Mouse (Mus musculus) lung, postnatal 0 days (tissue): ENCODE measurements around the gene Fam19a2. TPM values are rescaled to one million over a fixed set of nuclear protein-coding genes. Genes with fewer than 3 reads are reported as not detected.
A peak's percentile ranks its signal among the peaks of the same experiment; 100 is the strongest.

Experiments used
- ATAC-seq: fragments of 200-750 bp; cut with Nextera tagmentation; 2 replicates; pipeline ENCODE4 v1.8.0; 2017; ENCODE audit warnings: moderate library complexity
- DNase-seq: peaks from one replicate; pipeline ENCODE4 v3.0.0-alpha.2; 2016; ENCODE audit warnings: low spot score
- H3K27ac ChIP-seq: fragments of 300-500 bp; sonication (generic); 2 replicates; pipeline ENCODE4 v1.5.1; 2014; ENCODE audit warnings: antibody characterized with exemption, mild to moderate bottlenecking, low read length, mixed read lengths
- H3K27me3 ChIP-seq: fragments of 300-500 bp; sonication (generic); replicated peaks from 2 replicates; pipeline ENCODE4 v1.6.1; 2014; ENCODE audit warnings: low read length, mixed read lengths; ENCODE audit not compliant: insufficient read depth
- H3K36me3 ChIP-seq: fragments of 300-500 bp; sonication (generic); 2 replicates; pipeline ENCODE4 v1.6.1; 2014; ENCODE audit warnings: low read length, mixed read lengths; ENCODE audit not compliant: insufficient read depth
- H3K4me1 ChIP-seq: fragments of 300-500 bp; sonication (generic); 2 replicates; pipeline ENCODE4 v1.6.1; 2014; ENCODE audit warnings: antibody characterized with exemption, low read depth, low read length, mixed read lengths; ENCODE audit not compliant: insufficient read depth
- H3K4me2 ChIP-seq: fragments of 300-500 bp; sonication (generic); replicated peaks from 2 replicates; pipeline ENCODE4 v1.6.1; 2014; ENCODE audit warnings: low read depth, mild to moderate bottlenecking, low read length, moderate library complexity, mixed read lengths
- H3K4me3 ChIP-seq: fragments of 300-500 bp; sonication (generic); 2 replicates; pipeline ENCODE4 v1.5.1; 2014; ENCODE audit warnings: low read depth, low read length
- H3K9ac ChIP-seq: fragments of 300-500 bp; sonication (generic); replicated peaks from 2 replicates; pipeline ENCODE4 v1.6.1; 2014; ENCODE audit warnings: low read depth, mild to moderate bottlenecking
- H3K9me3 ChIP-seq: fragments of 300-500 bp; sonication (generic); 2 replicates; pipeline ENCODE4 v1.6.1; 2016; ENCODE audit warnings: low read length, mixed read lengths
- CTCF ChIP-seq: IDR thresholded peaks from 2 replicates; pipeline ENCODE4 v1.5.1; 2016; ENCODE audit warnings: antibody characterized with exemption, mild to moderate bottlenecking
- EP300 ChIP-seq: IDR thresholded peaks from 2 replicates; pipeline ENCODE4 v1.6.1; 2016; ENCODE audit warnings: antibody characterized with exemption, mild to moderate bottlenecking, control low read depth
- WGBS: fragments of 180-500 bp; shearing (Covaris S2); extraction: QIAGEN DNeasy Blood & Tissue Kit; methylation state at CpG from one replicate; pipeline ENCODE4 v1.1.7; 2014; 5-methylcytosine and 5-hydroxymethylcytosine counted together
- polyA plus RNA-seq: library from polyadenylated mRNA; unstranded; fragments of >200 nt; fragmentation: Nextera tagmentation; extraction: Ambion mirVana; gene quantifications from 2 replicates; pipeline ENCODE4 v1.2.1, GENCODE M21; 2015

Fam19a2 gene
- 0.12 and 0.24 TPM in 2 replicates for polyA plus RNA-seq

GRCm38 (mm10) chr10:123263876-123264309 is at the start of gene Fam19a2:
Gene Fam19a2 (plus strand): TSS chr10:123263996.
- H3K4me2 ChIP-seq, result peak within 1 kb of the TSS; percentile 77
- H3K4me3 ChIP-seq, result peak within 1 kb of the TSS; percentile 43
- no peak within 1 kb of the TSS for H3K9ac ChIP-seq
- peaks cover 7% of the 10 kb centered on the region for H3K4me1 ChIP-seq
- TF ChIP-seq EP300, result no peak
- peak; percentile 80 for TF ChIP-seq CTCF
- no peaks in the 10 kb centered on the region for H3K36me3 ChIP-seq
- H3K27me3 ChIP-seq, result peaks cover 15% of the 10 kb centered on the region
- no peak within 1 kb of the TSS for H3K27ac ChIP-seq
- peak; percentile 85 for DNase-seq
- 1% methylated on average over 12 of the region's 12 CpGs for WGBS
- ATAC-seq, result peak; percentile 17; the same call in 1 of the 2 replicates
- no peaks in the 10 kb centered on the region for H3K9me3 ChIP-seq

- no peaks in the 10 kb centered on the region for H3K4me1 ChIP-seq
- no peak overlapping the region for H3K4me2 ChIP-seq
- no peaks in the 10 kb centered on the region for H3K36me3 ChIP-seq
- 84% methylated on average over 5 of the region's 5 CpGs for WGBS
- H3K9ac ChIP-seq, result no peak overlapping the region
- DNase-seq, result no peak
- H3K27ac ChIP-seq, result no peak overlapping the region
- no peak overlapping the region for H3K4me3 ChIP-seq
- no peaks in the 10 kb centered on the region for H3K27me3 ChIP-seq
- H3K9me3 ChIP-seq, result no peaks in the 10 kb centered on the region
- TF ChIP-seq EP300, result no peak
- TF ChIP-seq CTCF, result no peak
- no peak for ATAC-seq
Observed at GRCm38 (mm10) chr10:123222785-123223184, 41.0 kb upstream of the Fam19a2 start.

- Histone ChIP-seq H3K4me2 (no peak overlapping the region), H3K4me3 (no peak overlapping the region), H3K36me3 (no peaks in the 10 kb centered on the region), H3K27ac (no peak overlapping the region), H3K27me3 (no peaks in the 10 kb centered on the region), H3K9ac (no peak overlapping the region), H3K9me3 (no peaks in the 10 kb centered on the region), H3K4me1 (no peaks in the 10 kb centered on the region)
- DNase-seq, result no peak
- WGBS, result 90% methylated on average over 5 of the region's 5 CpGs
- ATAC-seq, result no peak
- TF ChIP-seq CTCF (no peak), EP300 (no peak)
Observed at GRCm38 (mm10) chr10:123229420-123229819, 34.4 kb upstream of the Fam19a2 start.

GRCm38 (mm10) chr10:123248063-123248462 is 15.7 kb upstream of the Fam19a2 start:
- ATAC-seq, result no peak
- Histone ChIP-seq H3K4me2 (no peak overlapping the region), H3K27ac (no peak overlapping the region), H3K9ac (no peak overlapping the region), H3K4me1 (no peaks in the 10 kb centered on the region), H3K4me3 (no peak overlapping the region), H3K27me3 (no peaks in the 10 kb centered on the region), H3K9me3 (no peaks in the 10 kb centered on the region), H3K36me3 (no peaks in the 10 kb centered on the region)
- DNase-seq, result no peak
- TF ChIP-seq CTCF (no peak), EP300 (no peak)
- 77% methylated on average over 6 of the region's 6 CpGs for WGBS

GRCm38 (mm10) chr10:123251904-123252303 is 11.9 kb upstream of the Fam19a2 start:
- WGBS, result 70% methylated on average over 9 of the region's 9 CpGs

GRCm38 (mm10) chr10:123254299-123254698 is 9.5 kb upstream of the Fam19a2 start:
- H3K27ac ChIP-seq, result no peak overlapping the region
- ATAC-seq (no peak), DNase-seq (peak; percentile 55)
- H3K4me1 ChIP-seq, result no peaks in the 10 kb centered on the region
- H3K27me3 ChIP-seq, result no peaks in the 10 kb centered on the region
- peak; percentile 70 for TF ChIP-seq CTCF
- no peak for TF ChIP-seq EP300
- H3K36me3 ChIP-seq, result no peaks in the 10 kb centered on the region
- WGBS, result 32% methylated on average over 5 of the region's 5 CpGs
- no peak overlapping the region for H3K4me3 ChIP-seq
- no peak overlapping the region for H3K4me2 ChIP-seq
- no peak overlapping the region for H3K9ac ChIP-seq
- no peaks in the 10 kb centered on the region for H3K9me3 ChIP-seq

More at GRCm38 (mm10) chr10:123251904-123252303, 11.9 kb upstream of the Fam19a2 start:
- no peak for DNase-seq
- no peaks in the 10 kb centered on the region for H3K9me3 ChIP-seq
- no peaks in the 10 kb centered on the region for H3K27me3 ChIP-seq
- no peak for ATAC-seq
- no peaks in the 10 kb centered on the region for H3K4me1 ChIP-seq
- no peaks in the 10 kb centered on the region for H3K36me3 ChIP-seq
- H3K4me2 ChIP-seq, result no peak overlapping the region
- TF ChIP-seq CTCF (no peak), EP300 (no peak)
- no peak overlapping the region for H3K4me3 ChIP-seq
- no peak overlapping the region for H3K9ac ChIP-seq
- H3K27ac ChIP-seq, result no peak overlapping the region
